Mouse (Mus musculus) MEL (cell line): ENCODE data around the gene Trappc13. TPM values are rescaled to one million over a fixed set of nuclear protein-coding genes. Genes with fewer than 3 reads are reported as not detected.

ENCODE experiments used
- DNase-seq: peaks from one replicate; pipeline ENCODE4 v3.0.0; 2011; ENCODE audit warnings: low read depth, low spot score
- H3K27ac ChIP-seq: 2 replicates; pipeline ENCODE4 v1.5.1; 2012; ENCODE audit warnings: low read depth, mild to moderate bottlenecking, control low read depth, low read length, moderate library complexity; ENCODE audit not compliant: control insufficient read depth
- H3K27me3 ChIP-seq, 2 experiments: fragments of 150-350 bp in 1 of 2; sonication (generic) in 1 of 2; 2 replicates each; pipeline ENCODE4 v1.6.1; 2012; ENCODE audit warnings: low read length in 2 of 2, mild to moderate bottlenecking in 2 of 2, improper control_type of control experiment in 1 of 2, moderate library complexity in 1 of 2; ENCODE audit not compliant: insufficient read depth in 2 of 2, control insufficient read depth in 1 of 2
- H3K36me3 ChIP-seq, 2 experiments: 2 replicates each; pipeline ENCODE4 v1.6.1; 2012 to 2014; ENCODE audit warnings: low read length in 2 of 2, improper control_type of control experiment in 1 of 2, inconsistent platforms in 1 of 2, mild to moderate bottlenecking in 1 of 2; ENCODE audit not compliant: insufficient read depth in 2 of 2, control insufficient read depth in 1 of 2
- H3K4me1 ChIP-seq, 2 experiments: fragments of 150-350 bp in 1 of 2; sonication (generic) in 1 of 2; 2 replicates each; pipeline ENCODE4 v1.6.1; 2012; ENCODE audit warnings: low read length in 2 of 2, improper control_type of control experiment in 1 of 2, mild to moderate bottlenecking in 1 of 2; ENCODE audit not compliant: insufficient read depth in 2 of 2, control insufficient read depth in 1 of 2
- H3K4me3 ChIP-seq, 2 experiments: fragments of 150-350 bp in 1 of 2; sonication (generic) in 1 of 2; 2 replicates each; pipeline ENCODE4 v1.5.1; 2012; ENCODE audit warnings: low read depth in 2 of 2, low read length in 2 of 2, mild to moderate bottlenecking in 2 of 2, moderate library complexity in 2 of 2, control low read depth in 1 of 2, improper control_type of control experiment in 1 of 2; ENCODE audit not compliant: control insufficient read depth in 1 of 2, insufficient read depth in 1 of 2
- H3K79me2 ChIP-seq: 2 replicates; pipeline ENCODE4 v1.6.1; 2012; ENCODE audit warnings: mild to moderate bottlenecking, low read length, moderate library complexity; ENCODE audit not compliant: control insufficient read depth, poor library complexity, insufficient read depth
- H3K9ac ChIP-seq: 2 replicates; pipeline ENCODE4 v1.6.1; 2012; ENCODE audit warnings: low read depth, mild to moderate bottlenecking, control low read depth, low read length, moderate library complexity; ENCODE audit not compliant: control insufficient read depth, poor library complexity, severe bottlenecking
- H3K9me3 ChIP-seq: fragments of 150-350 bp; sonication (generic); replicated peaks from 2 replicates; pipeline ENCODE4 v1.6.1; 2012; ENCODE audit warnings: mild to moderate bottlenecking, low read length, improper control_type of control experiment, moderate library complexity; ENCODE audit not compliant: insufficient read depth
- CHD2 ChIP-seq: IDR thresholded peaks from 2 replicates; pipeline ENCODE4 v1.6.1; 2011; ENCODE audit warnings: low read length, improper control_type of control experiment
- CTCF ChIP-seq, 3 experiments: IDR thresholded peaks in 2 of 3; conservative IDR thresholded peaks in 1 of 3; 2 replicates each; pipeline ENCODE4 v1.5.1; 2011 to 2012; ENCODE audit warnings: low read length in 3 of 3, low read depth in 2 of 3, mild to moderate bottlenecking in 2 of 3, improper control_type of control experiment in 1 of 3, inconsistent platforms in 1 of 3, mixed read lengths in 1 of 3, moderate library complexity in 1 of 3; ENCODE audit not compliant: control insufficient read depth in 1 of 3, insufficient read depth in 1 of 3, poor library complexity in 1 of 3, severe bottlenecking in 1 of 3
- E2F4 ChIP-seq: IDR thresholded peaks from 2 replicates; pipeline ENCODE4 v1.6.1; 2011; ENCODE audit warnings: low read depth, low read length, improper control_type of control experiment, borderline replicate concordance
- ELF1 ChIP-seq: IDR thresholded peaks from 2 replicates; pipeline ENCODE4 v1.6.1; 2014; ENCODE audit warnings: low read depth, mild to moderate bottlenecking, inconsistent platforms, low read length, improper control_type of control experiment, moderate library complexity
- EP300 ChIP-seq, 2 experiments: IDR thresholded peaks; 2 replicates each; pipeline ENCODE4 v1.6.1; 2011; ENCODE audit warnings: improper control_type of control experiment in 2 of 2, low read length in 2 of 2, low read depth in 1 of 2, mild to moderate bottlenecking in 1 of 2
- GABPA ChIP-seq: IDR thresholded peaks from 2 replicates; pipeline ENCODE4 v1.6.1; 2012; ENCODE audit warnings: low read depth, mild to moderate bottlenecking, inconsistent platforms, low read length, improper control_type of control experiment, moderate library complexity
- GATA1 ChIP-seq: IDR thresholded peaks from 2 replicates; pipeline ENCODE4 v1.6.1; 2011; ENCODE audit warnings: low read depth, low read length, improper control_type of control experiment
- HCFC1 ChIP-seq: IDR thresholded peaks from 2 replicates; pipeline ENCODE4 v1.6.1; 2012; ENCODE audit warnings: low read depth, mild to moderate bottlenecking, inconsistent platforms, low read length, improper control_type of control experiment, moderate library complexity
- KAT2A ChIP-seq: conservative IDR thresholded peaks from 2 replicates; pipeline ENCODE4 v1.6.1; 2012; ENCODE audit warnings: low read depth, low read length, improper control_type of control experiment, inconsistent platforms
- MAX ChIP-seq: IDR thresholded peaks from 2 replicates; pipeline ENCODE4 v1.6.1; 2011; ENCODE audit warnings: low read length, improper control_type of control experiment
- MAZ ChIP-seq: IDR thresholded peaks from 2 replicates; pipeline ENCODE4 v1.6.1; 2012; ENCODE audit warnings: low read depth, mild to moderate bottlenecking, inconsistent platforms, low read length, improper control_type of control experiment
- MEF2A ChIP-seq: IDR thresholded peaks from 2 replicates; pipeline ENCODE4 v1.6.1; 2014; ENCODE audit warnings: low read depth, mild to moderate bottlenecking, inconsistent platforms, low read length, improper control_type of control experiment; ENCODE audit not compliant: poor library complexity, insufficient replicate concordance, severe bottlenecking; ENCODE audit errors: extremely low read depth
- MXI1 ChIP-seq: IDR thresholded peaks from 2 replicates; pipeline ENCODE4 v1.6.1; 2011; ENCODE audit warnings: mild to moderate bottlenecking, low read depth, low read length, improper control_type of control experiment
- MYB ChIP-seq: IDR thresholded peaks from 2 replicates; pipeline ENCODE4 v1.6.1; 2011; ENCODE audit warnings: mild to moderate bottlenecking, low read depth, low read length, improper control_type of control experiment
- MYC ChIP-seq: IDR thresholded peaks from 2 replicates; pipeline ENCODE4 v1.6.1; 2011; ENCODE audit warnings: low read depth, mild to moderate bottlenecking, low read length, improper control_type of control experiment, moderate library complexity
- NELFE ChIP-seq: IDR thresholded peaks from 2 replicates; pipeline ENCODE4 v1.6.1; 2011; ENCODE audit warnings: low read depth, low read length, improper control_type of control experiment
- NRF1 ChIP-seq: IDR thresholded peaks from 2 replicates; pipeline ENCODE4 v1.6.1; 2014; ENCODE audit warnings: low read depth, mild to moderate bottlenecking, inconsistent platforms, low read length, improper control_type of control experiment, moderate library complexity; ENCODE audit not compliant: poor library complexity, insufficient read depth, severe bottlenecking
- POLR2A ChIP-seq, 2 experiments: IDR thresholded peaks; 2 replicates each; pipeline ENCODE4 v1.6.1; 2011 to 2012; ENCODE audit warnings: low read length in 2 of 2, mild to moderate bottlenecking in 2 of 2, control low read depth in 1 of 2, improper control_type of control experiment in 1 of 2, low read depth in 1 of 2, moderate library complexity in 1 of 2; ENCODE audit not compliant: control insufficient read depth in 1 of 2, insufficient read depth in 1 of 2, poor library complexity in 1 of 2
- POLR2AphosphoS2 ChIP-seq: IDR thresholded peaks from 2 replicates; pipeline ENCODE4 v1.6.1; 2011; ENCODE audit warnings: low read length, improper control_type of control experiment
- POLR2AphosphoS5 ChIP-seq: IDR thresholded peaks from 2 replicates; pipeline ENCODE4 v1.6.1; 2012; ENCODE audit warnings: low read depth, borderline replicate concordance, mild to moderate bottlenecking, inconsistent platforms, low read length, moderate library complexity, mixed read lengths
- TCF12 ChIP-seq: IDR thresholded peaks from 2 replicates; pipeline ENCODE4 v1.6.1; 2014; ENCODE audit warnings: low read depth, mild to moderate bottlenecking, inconsistent platforms, low read length, improper control_type of control experiment, moderate library complexity
- USF1 ChIP-seq: IDR thresholded peaks from 2 replicates; pipeline ENCODE4 v1.6.1; 2014; ENCODE audit warnings: low read depth, mild to moderate bottlenecking, inconsistent platforms, low read length, improper control_type of control experiment, moderate library complexity
- USF2 ChIP-seq, 2 experiments: IDR thresholded peaks; 2 replicates each; pipeline ENCODE4 v1.6.1; 2011 to 2012; ENCODE audit warnings: improper control_type of control experiment in 2 of 2, low read length in 2 of 2, borderline replicate concordance in 1 of 2, inconsistent platforms in 1 of 2, low read depth in 1 of 2, mild to moderate bottlenecking in 1 of 2; ENCODE audit not compliant: insufficient read depth in 1 of 2
- ZC3H11A ChIP-seq: IDR thresholded peaks from 2 replicates; pipeline ENCODE4 v1.6.1; 2012; ENCODE audit warnings: low read depth, mild to moderate bottlenecking, inconsistent platforms, low read length, improper control_type of control experiment
- ZMIZ1 ChIP-seq: IDR thresholded peaks from 2 replicates; pipeline ENCODE4 v1.6.1; 2012; ENCODE audit warnings: low read depth, mild to moderate bottlenecking, inconsistent platforms, low read length, improper control_type of control experiment, moderate library complexity
- polyA plus RNA-seq, 2 experiments: library from polyadenylated mRNA; stranded (reverse) in 1 of 2; unstranded in 1 of 2; fragments of >175 nt in 1 of 2; fragments of >200 nt in 1 of 2; gene quantifications; 2 replicates each; pipeline versions ENCODE4 v1.2.1 to v1.2.4; 2012; ENCODE audit warnings: low replicate concordance in 2 of 2, low read depth in 1 of 2; ENCODE audit not compliant: insufficient read length in 2 of 2, insufficient read depth in 1 of 2, missing spikeins in 1 of 2
- total RNA-seq: library from RNA; depleted of rRNA; stranded (reverse); fragments of 300-350 nt; gene quantifications from 2 replicates; pipeline ENCODE4 v1.2.3, GENCODE M21; 2012

Trappc13 gene
- total and polyA plus RNA-seq, 3 experiments = 28.3 to 33.5 TPM; not detected in 1

GRCm38 (mm10) chr13:104178650-104179121 is 417 bp upstream of the Trappc13 start, which contains the start of gene Trim23:
Trim23 (plus strand) TSS chr13:104178797.
- DNase-seq = peak; percentile 99
- TF ChIP-seq KAT2A (peak; percentile 56; the same call in 1 of the 2 replicates), NRF1 (peak; percentile 100; the same call in 1 of the 2 replicates), MEF2A (no peak), MAZ (peak; percentile 79), CTCF (IDR thresholded peaks at IDR 0.05 in 2 of 3, conservative IDR thresholded peaks at IDR 0.05 in 1 of 3; ENCODE audit: control insufficient read depth in 1 of 3, insufficient read depth in 1 of 3, low read depth in 2 of 3, low read length in 3 of 3, poor library complexity in 1 of 3, severe bottlenecking in 1 of 3) (0 out of 6 replicates have a peak, but pooled peaks of 1 of the 3 experiments have one; percentile 4), E2F4 (0 out of 2 replicates have a peak, but pooled peaks have one; percentile 43), USF1 (peak; percentile 74), POLR2AphosphoS5 (no peak), HCFC1 (peak; percentile 83), CHD2 (no peak), POLR2A (IDR thresholded peaks at IDR 0.05; ENCODE audit: control insufficient read depth in 1 of 2, insufficient read depth in 1 of 2, low read depth in 1 of 2, low read length in 2 of 2, poor library complexity in 1 of 2) (peak; percentile 83 to 94), ZC3H11A (no peak), EP300 (IDR thresholded peaks at IDR 0.05; ENCODE audit: low read depth in 1 of 2, low read length in 2 of 2) (no peak), ELF1 (peak; percentile 35; the same call in 1 of the 2 replicates), GABPA (no peak), POLR2AphosphoS2 (peak; percentile 29; the same call in 1 of the 2 replicates), MAX (peak; percentile 45), MYC (no peak), TCF12 (peak; percentile 23; the same call in 1 of the 2 replicates), NELFE (peak; percentile 80), MXI1 (peak; percentile 53; the same call in 1 of the 2 replicates), USF2 (IDR thresholded peaks at IDR 0.05; ENCODE audit: borderline replicate concordance in 1 of 2, insufficient read depth in 1 of 2, low read depth in 1 of 2, low read length in 2 of 2) (no peak), GATA1 (no peak), ZMIZ1 (peak; percentile 83; the same call in 1 of the 2 replicates), MYB (no peak)
- H3K36me3 ChIP-seq = peaks cover 1 to 8% of the 10 kb centered on the region in 2 experiments

More at GRCm38 (mm10) chr13:104178650-104179121, 417 bp upstream of the Trappc13 start, which contains the start of gene Trim23:
- Histone ChIP-seq H3K27me3 (no peaks in the 10 kb centered on the region), H3K79me2 (peaks cover 27% of the 10 kb centered on the region), H3K27ac (peak within 1 kb of the TSS; percentile 97), H3K4me3 (peak within 1 kb of the TSS; percentile 64 to 89), H3K4me1 (peaks cover 0 to 2% of the 10 kb centered on the region in 2 experiments; a peak in 3 of 4 replicates), H3K9ac (peak within 1 kb of the TSS; percentile 89), H3K9me3 (no peaks in the 10 kb centered on the region)
